Mouse (Mus musculus) MEL-GATA-1-ER (cell line): Measurements from ENCODE around the gene Rps21.

Experiments
- DNase-seq: peaks from one replicate; pipeline ENCODE4 v3.0.0-alpha.2; 2012; ENCODE audit warnings: low read depth; ENCODE audit errors: extremely low read depth

Gene Rps21

GRCm38 (mm10) chr2:180288966-180289365 is 31.8 kb downstream of the Rps21 start:
- DNase-seq, result no peak

- DNase-seq, result no peak
These were observed 32.4 kb downstream of the Rps21 start, which contains the start of gene Rbbp8nl for GRCm38 (mm10) chr2:180289440-180290108. Gene Rbbp8nl (minus strand): TSS chr2:180289879.

- DNase-seq, result no peak
These were observed 33.3 kb downstream of the Rps21 start for GRCm38 (mm10) chr2:180290503-180290902.

- DNase-seq, result no peak
These were observed 34.4 kb downstream of the Rps21 start for GRCm38 (mm10) chr2:180291566-180291965.

- no peak for DNase-seq
These were observed 34.8 kb downstream of the Rps21 start for GRCm38 (mm10) chr2:180292026-180292425.

- no peak for DNase-seq
These were observed 35.7 kb downstream of the Rps21 start for GRCm38 (mm10) chr2:180292906-180293305.

GRCm38 (mm10) chr2:180300252-180300651 is 43.1 kb downstream of the Rps21 start:
- no peak for DNase-seq

DNA sequence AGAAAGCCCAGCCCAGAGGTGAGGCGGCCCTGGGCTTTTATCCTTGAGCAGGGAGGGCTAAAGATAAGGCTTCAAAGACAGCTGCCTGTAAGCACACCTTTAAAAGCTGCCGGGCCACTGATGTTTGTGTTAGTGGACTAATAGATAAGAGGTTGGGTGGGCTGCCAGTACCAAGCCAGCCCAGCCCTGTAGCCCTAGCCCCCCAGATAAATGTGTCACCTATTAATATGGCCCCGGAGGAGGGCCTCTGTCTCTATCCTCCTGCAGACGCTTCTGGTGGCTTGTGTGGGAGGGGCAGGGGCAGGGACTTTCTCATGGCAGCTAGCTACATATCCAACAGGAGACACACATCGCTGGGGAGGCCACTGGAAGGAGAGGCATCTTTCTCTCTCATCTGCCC is 43.6 kb downstream of the Rps21 start:
- no peak for DNase-seq

DNA sequence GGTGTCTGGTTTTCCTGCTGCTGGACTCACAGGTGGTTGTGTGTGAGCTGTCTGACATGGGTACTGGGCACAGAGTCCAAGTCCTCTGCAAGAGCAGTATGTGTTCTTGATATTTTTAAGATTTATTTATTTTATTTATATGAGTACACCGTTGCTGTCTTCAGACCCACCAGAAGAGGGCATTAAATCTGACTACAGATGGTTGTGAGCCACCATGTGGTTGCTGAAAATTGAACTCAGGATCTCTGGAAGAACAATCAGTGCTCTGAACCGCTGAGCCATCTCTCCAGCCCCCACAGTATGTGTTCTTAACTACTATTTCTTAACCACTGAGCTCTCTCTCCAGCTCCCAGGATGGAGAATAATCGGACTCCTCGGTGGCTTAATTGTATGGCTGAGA is 45.0 kb downstream of the Rps21 start:
- DNase-seq, result no peak

- DNase-seq, result no peak
These were observed 46.3 kb downstream of the Rps21 start for GRCm38 (mm10) chr2:180303468-180303867.

GRCm38 (mm10) chr2:180304554-180304953 is 47.4 kb downstream of the Rps21 start:
- no peak for DNase-seq

- no peak for DNase-seq
These were observed 48.3 kb downstream of the Rps21 start for GRCm38 (mm10) chr2:180305490-180305889.

- DNase-seq, result no peak
These were observed 48.8 kb downstream of the Rps21 start for GRCm38 (mm10) chr2:180306009-180306408.

GRCm38 (mm10) chr2:180306423-180307168 is 49.4 kb downstream of the Rps21 start:
- no peak for DNase-seq

DNA sequence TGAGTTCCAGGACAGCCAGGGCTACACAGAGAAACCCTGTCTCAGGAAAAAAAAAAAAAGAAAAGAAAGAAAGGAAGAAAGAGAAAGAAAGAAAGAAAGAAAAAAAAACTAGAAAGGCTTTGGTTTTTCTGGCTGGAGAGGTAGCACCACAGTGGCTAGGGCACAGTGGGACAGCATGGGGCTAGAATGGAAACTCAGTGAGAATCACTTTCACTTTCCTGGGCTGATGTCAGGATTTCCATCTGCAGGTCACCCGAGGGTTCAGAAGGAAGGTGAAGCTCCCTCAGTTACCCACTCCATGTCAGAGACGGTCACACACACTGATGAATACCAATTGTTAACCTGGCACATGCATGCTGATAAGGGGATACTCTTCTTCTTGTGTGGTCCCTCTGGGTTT is 50.5 kb downstream of the Rps21 start:
- DNase-seq, result no peak
